Mouse (Mus musculus) CH12.LX (cell line): Measurements from ENCODE around the gene Tes3-ps. TPM values are rescaled to one million over a fixed set of nuclear protein-coding genes. Genes with fewer than 3 reads are reported as not detected.

ENCODE experiments used
- DNase-seq: peaks from one replicate; pipeline ENCODE4 v3.0.0-alpha.2; 2013; ENCODE audit errors: extremely low read depth
- H3K27ac ChIP-seq: 2 replicates; pipeline ENCODE4 v1.5.1; 2012; ENCODE audit warnings: low read depth, mild to moderate bottlenecking, control low read depth, moderate library complexity; ENCODE audit not compliant: insufficient read depth
- H3K27me3 ChIP-seq: replicated peaks from 2 replicates; pipeline ENCODE3; 2012; ENCODE audit warnings: inconsistent platforms
- H3K36me3 ChIP-seq, 2 experiments: replicated peaks in 1 of 2; 2 replicates each; pipeline versions ENCODE3 to v1.6.1; 2012; ENCODE audit warnings: inconsistent platforms in 1 of 2, low read length in 1 of 2, mild to moderate bottlenecking in 1 of 2, mixed read lengths in 1 of 2, moderate library complexity in 1 of 2; ENCODE audit not compliant: control insufficient read depth in 1 of 2, insufficient read depth in 1 of 2
- H3K4me1 ChIP-seq, 2 experiments: 2 replicates each; pipeline ENCODE4 v1.6.1; 2012; ENCODE audit warnings: inconsistent platforms in 1 of 2, moderate library complexity in 1 of 2; ENCODE audit not compliant: insufficient read depth in 2 of 2, control insufficient read depth in 1 of 2
- H3K4me2 ChIP-seq: 2 replicates; pipeline ENCODE4 v1.6.1; 2012; ENCODE audit warnings: low read depth, mild to moderate bottlenecking, control low read depth; ENCODE audit not compliant: poor library complexity, insufficient read depth, severe bottlenecking
- H3K4me3 ChIP-seq, 3 experiments: fragments of 150-350 bp in 1 of 3; sonication (generic) in 1 of 3; replicated peaks in 1 of 3; 2 replicates each; pipeline versions ENCODE3 to v1.5.1; 2011 to 2012; ENCODE audit warnings: low read depth in 2 of 3, low read length in 2 of 3, mild to moderate bottlenecking in 2 of 3, moderate library complexity in 2 of 3, control low read depth in 1 of 3, improper control_type of control experiment in 1 of 3, inconsistent platforms in 1 of 3, mixed read lengths in 1 of 3; ENCODE audit not compliant: poor library complexity in 1 of 3
- H3K79me2 ChIP-seq: replicated peaks from 2 replicates; pipeline ENCODE4 v1.6.1; 2012; ENCODE audit warnings: mild to moderate bottlenecking, moderate library complexity; ENCODE audit not compliant: control insufficient read depth, poor library complexity, insufficient read depth, severe bottlenecking; ENCODE audit errors: extremely low read depth
- H3K9ac ChIP-seq: 2 replicates; pipeline ENCODE4 v1.6.1; 2012; ENCODE audit warnings: low read depth, mild to moderate bottlenecking, control low read depth, moderate library complexity; ENCODE audit not compliant: insufficient read depth
- H3K9me3 ChIP-seq: replicated peaks from 2 replicates; pipeline ENCODE3; 2012; ENCODE audit warnings: low read length, inconsistent platforms, mixed read lengths
- BHLHE40 ChIP-seq: IDR thresholded peaks from 2 replicates; pipeline ENCODE4 v1.6.1; 2011; ENCODE audit warnings: mild to moderate bottlenecking, low read depth, low read length, improper control_type of control experiment
- CHD2 ChIP-seq: IDR thresholded peaks from 2 replicates; pipeline ENCODE4 v1.6.1; 2011; ENCODE audit warnings: low read length, improper control_type of control experiment
- E2F4 ChIP-seq: IDR thresholded peaks from 2 replicates; pipeline ENCODE4 v1.6.1; 2011; ENCODE audit warnings: low read depth, low read length, improper control_type of control experiment; ENCODE audit not compliant: insufficient replicate concordance
- ETS1 ChIP-seq: conservative IDR thresholded peaks from 2 replicates; pipeline ENCODE4 v1.6.1; 2012; ENCODE audit warnings: low read depth, mild to moderate bottlenecking, inconsistent platforms, low read length, improper control_type of control experiment, moderate library complexity
- GABPA ChIP-seq: IDR thresholded peaks from 2 replicates; pipeline ENCODE4 v1.6.1; 2012; ENCODE audit warnings: low read depth, low read length, improper control_type of control experiment, inconsistent platforms; ENCODE audit not compliant: insufficient replicate concordance
- IRF4 ChIP-seq: IDR thresholded peaks from 2 replicates; pipeline ENCODE4 v1.6.1; 2014; ENCODE audit warnings: low read depth, mild to moderate bottlenecking, inconsistent platforms, low read length, improper control_type of control experiment
- MAFK ChIP-seq: IDR thresholded peaks from 2 replicates; pipeline ENCODE4 v1.6.1; 2011; ENCODE audit warnings: low read length, improper control_type of control experiment; ENCODE audit not compliant: insufficient replicate concordance
- MAZ ChIP-seq: IDR thresholded peaks from 2 replicates; pipeline ENCODE4 v1.6.1; 2012; ENCODE audit warnings: low read depth, mild to moderate bottlenecking, inconsistent platforms, low read length, improper control_type of control experiment, moderate library complexity
- MEF2A ChIP-seq: IDR thresholded peaks from 2 replicates; pipeline ENCODE4 v1.6.1; 2014; ENCODE audit warnings: low read depth, mild to moderate bottlenecking, inconsistent platforms, low read length, improper control_type of control experiment, borderline replicate concordance
- MYC ChIP-seq: IDR thresholded peaks from 2 replicates; pipeline ENCODE4 v1.6.1; 2011; ENCODE audit warnings: low read depth, mild to moderate bottlenecking, improper control_type of control experiment, low read length
- PAX5 ChIP-seq: IDR thresholded peaks from 2 replicates; pipeline ENCODE4 v1.6.1; 2012; ENCODE audit warnings: low read length, inconsistent platforms, mixed read lengths
- RAD21 ChIP-seq: IDR thresholded peaks from 2 replicates; pipeline ENCODE4 v1.6.1; 2011; ENCODE audit warnings: low read depth, mild to moderate bottlenecking, low read length, improper control_type of control experiment, moderate library complexity
- TCF12 ChIP-seq: IDR thresholded peaks from 2 replicates; pipeline ENCODE4 v1.6.1; 2014; ENCODE audit warnings: low read depth, mild to moderate bottlenecking, inconsistent platforms, low read length, improper control_type of control experiment
- UBTF ChIP-seq: IDR thresholded peaks from 2 replicates; pipeline ENCODE4 v1.6.1; 2012; ENCODE audit warnings: low read depth, mild to moderate bottlenecking, inconsistent platforms, low read length, improper control_type of control experiment, moderate library complexity
- USF1 ChIP-seq: IDR thresholded peaks from 2 replicates; pipeline ENCODE4 v1.6.1; 2014; ENCODE audit warnings: low read depth, mild to moderate bottlenecking, inconsistent platforms, low read length, improper control_type of control experiment
- USF2 ChIP-seq: conservative IDR thresholded peaks from 2 replicates; pipeline ENCODE4 v1.6.1; 2011; ENCODE audit warnings: low read depth, low read length, improper control_type of control experiment
- ZKSCAN1 ChIP-seq: IDR thresholded peaks from 2 replicates; pipeline ENCODE4 v1.6.1; 2012; ENCODE audit warnings: low read depth, inconsistent platforms, low read length, improper control_type of control experiment, borderline replicate concordance
- ZMIZ1 ChIP-seq: IDR thresholded peaks from 2 replicates; pipeline ENCODE4 v1.6.1; 2012; ENCODE audit warnings: low read depth, mild to moderate bottlenecking, inconsistent platforms, low read length, improper control_type of control experiment
- dilution Hi-C: fragments of 300-500 bp; cut with MboI; formaldehyde crosslinking; loops from 2 replicates; pipeline ENCODE4 v1.14.3; 2020; ENCODE audit warnings: low sequenced_read_pairs; ENCODE audit not compliant: extremely low pct_unique_long_range_greater_than_20kb, extremely low pct_ligation_motif_present
- in situ Hi-C: fragments of 300-500 bp; cut with MboI; formaldehyde crosslinking; loops from 3 replicates; pipeline ENCODE4 v1.14.3; 2019; ENCODE audit warnings: low sequenced_read_pairs, low pct_ligation_motif_present, low pct_unique_long_range_greater_than_20kb, mixed read lengths
- polyA plus RNA-seq: library from polyadenylated mRNA; unstranded; fragments of >175 nt; gene quantifications from 2 replicates; pipeline ENCODE4 v1.2.1, GENCODE M21; 2012; ENCODE audit warnings: low read depth; ENCODE audit not compliant: insufficient read length
- total RNA-seq, 2 experiments: library from RNA; depleted of rRNA; stranded (reverse); fragments of 300-350 nt in 1 of 2; fragments of >200 nt in 1 of 2; gene quantifications; 2 replicates each; pipeline ENCODE4 v1.2.3; 2012 to 2014

Tes3-ps gene
- total and polyA plus RNA-seq, 3 experiments = 0.25 to 2.3 (median 1.6) TPM

- dilution Hi-C loops = no loop called here
- in situ Hi-C loops = no loop called here
- Histone ChIP-seq H3K27ac (no peak overlapping the region), H3K4me1 (no peaks in the 10 kb centered on the region), H3K9me3 (no peaks in the 10 kb centered on the region), H3K9ac (no peak overlapping the region), H3K79me2 (no peaks in the 10 kb centered on the region), H3K4me2 (no peak overlapping the region), H3K36me3 (no peaks in the 10 kb centered on the region), H3K27me3 (no peaks in the 10 kb centered on the region), H3K4me3 (no peak overlapping the region)
- DNase-seq = no peak
- TF ChIP-seq TCF12 (no peak), ZKSCAN1 (no peak)
Measured at GRCm38 (mm10) chr13:49507176-49507575, 14.1 kb downstream of the Tes3-ps start.

DNA sequence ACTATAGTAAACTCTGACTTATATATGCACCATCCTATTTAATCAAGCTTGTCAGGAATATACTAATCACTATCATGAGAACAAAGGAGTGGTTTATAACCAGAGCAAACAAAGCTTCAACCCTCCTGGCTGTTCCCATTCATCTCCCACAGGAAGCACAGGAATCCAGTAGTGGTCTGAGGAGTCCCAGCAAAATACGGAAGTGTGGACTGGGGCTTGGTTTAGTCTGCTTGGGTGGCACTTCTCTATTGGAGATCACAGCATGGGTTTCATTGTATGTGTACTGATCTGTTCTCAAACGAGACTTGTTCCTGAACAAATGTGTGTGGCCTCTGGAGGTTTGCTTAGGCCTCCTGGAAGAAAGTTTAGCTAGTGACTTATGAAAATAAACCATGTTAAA lies 25.6 kb downstream of the Tes3-ps start:
- in situ Hi-C loops (no loop called here), dilution Hi-C loops (no loop called here)
- H3K9ac ChIP-seq = no peak overlapping the region
- H3K27me3 ChIP-seq = no peaks in the 10 kb centered on the region
- no peak for DNase-seq
- H3K4me3 ChIP-seq = no peak overlapping the region
- no peaks in the 10 kb centered on the region for H3K79me2 ChIP-seq
- no peak overlapping the region for H3K4me2 ChIP-seq
- H3K36me3 ChIP-seq = no peaks in the 10 kb centered on the region
- H3K4me1 ChIP-seq = no peaks in the 10 kb centered on the region
- TF ChIP-seq MYC (no peak), BHLHE40 (no peak), UBTF (no peak), ZMIZ1 (no peak), MAFK (no peak), USF1 (no peak), GABPA (no peak), RAD21 (no peak), MEF2A (no peak), MAZ (no peak), USF2 (no peak), E2F4 (no peak), PAX5 (no peak), TCF12 (no peak), ETS1 (no peak), IRF4 (no peak), CHD2 (no peak)
- TF ChIP-seq, all 38 proteins: peak for 0
- no peak overlapping the region for H3K27ac ChIP-seq
- H3K9me3 ChIP-seq = no peaks in the 10 kb centered on the region
